Mouse (Mus musculus): ENCODE measurements around the gene Lrba. TPM values are rescaled to one million over a fixed set of nuclear protein-coding genes. Genes with fewer than 3 reads are reported as not detected.

Lrba gene
- 2.6 and 2.9 TPM in 2 replicates for polyA plus RNA-seq (2015; fragmentation: Nextera tagmentation; extraction: Ambion mirVana)

DNA sequence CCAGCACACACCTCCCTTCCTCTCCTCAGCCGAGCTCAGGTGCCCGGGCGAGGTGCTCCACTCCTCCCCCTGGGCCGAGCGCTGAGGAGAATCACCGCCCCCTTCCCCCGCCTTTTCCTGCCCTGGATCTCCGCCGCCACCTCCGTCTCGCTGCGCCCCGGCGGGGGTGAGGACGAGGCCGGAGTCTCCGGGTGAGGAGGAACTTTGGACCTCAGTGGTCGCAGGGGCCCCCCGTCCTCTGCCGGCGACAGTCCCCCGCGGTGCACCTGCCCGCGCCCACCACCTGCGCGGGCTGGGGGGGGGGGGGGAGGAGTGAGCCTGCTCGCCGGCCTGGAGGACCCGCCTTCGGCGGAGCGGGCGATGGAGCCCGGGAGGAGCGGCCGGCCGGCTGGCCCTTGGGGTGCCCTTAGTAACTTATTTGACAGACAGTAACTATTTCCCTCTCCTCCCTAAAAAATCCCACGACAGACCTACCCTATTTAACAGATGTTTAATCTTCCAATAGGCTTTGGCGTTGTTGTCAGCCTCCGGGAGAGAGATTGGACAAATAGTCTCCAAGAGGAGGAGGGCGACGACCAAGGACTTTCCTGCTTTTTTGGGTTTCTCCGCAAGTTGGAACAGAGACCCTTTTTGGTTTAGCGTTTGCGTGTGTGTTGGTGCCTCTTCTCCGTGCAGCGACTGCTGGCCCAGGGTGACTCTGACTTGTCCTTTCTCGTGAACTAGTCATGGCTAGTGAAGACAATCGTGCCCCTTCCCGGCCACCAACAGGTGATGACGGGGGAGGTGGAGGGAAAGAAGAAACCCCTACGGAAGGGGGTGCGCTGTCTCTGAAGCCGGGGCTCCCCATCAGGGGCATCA is at the start of gene Lrba:
Gene Lrba (plus strand): TSS at position 117 of the 858 bp plus-strand sequence.
- under 1% methylated on average over 41 of the region's 55 CpGs for WGBS
- peak within 1 kb of the TSS; percentile 89 for H3K4me2 ChIP-seq (replicated peaks; ENCODE audit: low read depth)
- no peaks in the 10 kb centered on the region for H3K27me3 ChIP-seq (ENCODE audit: control insufficient read depth, insufficient read depth, low read length)
- H3K9ac ChIP-seq (ENCODE audit: low read length): peak within 1 kb of the TSS; percentile 94
- peak within 1 kb of the TSS; percentile 90 for H3K4me3 ChIP-seq (ENCODE audit: low read depth, low read length)
- H3K36me3 ChIP-seq (ENCODE audit: control insufficient read depth, insufficient read depth, low read length): no peaks in the 10 kb centered on the region
- no peak for TF ChIP-seq CTCF (IDR thresholded peaks at IDR 0.05; ENCODE audit: low read depth)
- TF ChIP-seq EP300 (optimal IDR thresholded peaks at IDR 0.05): no peak
- DNase-seq (ENCODE audit: low spot score) (peak; percentile 91), ATAC-seq (ENCODE audit: low FRiP score, low TSS enrichment) (peak; percentile 92)
- H3K27ac ChIP-seq (replicated peaks): peak within 1 kb of the TSS; percentile 97
- H3K4me1 ChIP-seq (replicated peaks; ENCODE audit: control insufficient read depth, insufficient read depth): no peaks in the 10 kb centered on the region
- H3K9me3 ChIP-seq (ENCODE audit: control insufficient read depth, low read length): no peaks in the 10 kb centered on the region

GRCm38 (mm10) chr3:86179714-86180113 is 44.8 kb upstream of the Lrba start:
- DNase-seq (ENCODE audit: low spot score) (no peak), ATAC-seq (ENCODE audit: low FRiP score, low TSS enrichment) (no peak)
- Histone ChIP-seq H3K27me3 (ENCODE audit: control insufficient read depth, insufficient read depth, low read length) (no peaks in the 10 kb centered on the region), H3K27ac (replicated peaks) (no peak overlapping the region), H3K9me3 (ENCODE audit: control insufficient read depth, low read length) (no peaks in the 10 kb centered on the region), H3K36me3 (ENCODE audit: control insufficient read depth, insufficient read depth, low read length) (no peaks in the 10 kb centered on the region), H3K4me2 (replicated peaks; ENCODE audit: low read depth) (no peak overlapping the region), H3K4me1 (replicated peaks; ENCODE audit: control insufficient read depth, insufficient read depth) (no peaks in the 10 kb centered on the region), H3K9ac (ENCODE audit: low read length) (no peak overlapping the region), H3K4me3 (ENCODE audit: low read depth, low read length) (no peak overlapping the region)
- TF ChIP-seq CTCF (IDR thresholded peaks at IDR 0.05; ENCODE audit: low read depth) (no peak), EP300 (optimal IDR thresholded peaks at IDR 0.05) (no peak)
- 72% methylated on average over 7 of the region's 7 CpGs for WGBS

DNA sequence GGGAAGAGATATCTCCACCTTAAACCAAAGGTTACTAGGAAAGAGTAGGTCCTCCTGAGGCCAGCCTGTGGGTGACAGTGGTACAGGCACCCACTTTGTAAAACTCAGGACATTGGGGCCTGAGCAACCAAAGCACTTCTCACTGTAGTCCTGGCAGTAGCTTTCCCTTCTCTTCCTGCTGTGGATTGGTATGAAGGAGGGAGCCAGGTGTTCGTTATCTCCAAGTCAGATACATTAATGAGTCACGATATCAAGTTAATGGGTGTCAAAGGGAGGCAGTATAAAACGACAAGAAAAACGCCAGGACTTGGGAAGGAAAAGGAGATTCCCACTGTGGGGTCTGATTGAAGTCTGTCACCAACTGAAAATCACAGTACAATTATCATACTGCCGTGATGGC is 43.4 kb upstream of the Lrba start:
- H3K9ac ChIP-seq (ENCODE audit: low read length): no peak overlapping the region
- TF ChIP-seq EP300 (optimal IDR thresholded peaks at IDR 0.05): no peak
- TF ChIP-seq CTCF (IDR thresholded peaks at IDR 0.05; ENCODE audit: low read depth): no peak
- no peak overlapping the region for H3K4me3 ChIP-seq (ENCODE audit: low read depth, low read length)
- WGBS: 55% methylated on average over 5 of the region's 5 CpGs
- no peaks in the 10 kb centered on the region for H3K9me3 ChIP-seq (ENCODE audit: control insufficient read depth, low read length)
- no peaks in the 10 kb centered on the region for H3K36me3 ChIP-seq (ENCODE audit: control insufficient read depth, insufficient read depth, low read length)
- no peaks in the 10 kb centered on the region for H3K27me3 ChIP-seq (ENCODE audit: control insufficient read depth, insufficient read depth, low read length)
- no peak overlapping the region for H3K4me2 ChIP-seq (replicated peaks; ENCODE audit: low read depth)
- H3K27ac ChIP-seq (replicated peaks): no peak overlapping the region
- peak; percentile 64; the same call in 1 of the 2 replicates for ATAC-seq (ENCODE audit: low FRiP score, low TSS enrichment)
- no peak for DNase-seq (ENCODE audit: low spot score)
- no peaks in the 10 kb centered on the region for H3K4me1 ChIP-seq (replicated peaks; ENCODE audit: control insufficient read depth, insufficient read depth)

DNA sequence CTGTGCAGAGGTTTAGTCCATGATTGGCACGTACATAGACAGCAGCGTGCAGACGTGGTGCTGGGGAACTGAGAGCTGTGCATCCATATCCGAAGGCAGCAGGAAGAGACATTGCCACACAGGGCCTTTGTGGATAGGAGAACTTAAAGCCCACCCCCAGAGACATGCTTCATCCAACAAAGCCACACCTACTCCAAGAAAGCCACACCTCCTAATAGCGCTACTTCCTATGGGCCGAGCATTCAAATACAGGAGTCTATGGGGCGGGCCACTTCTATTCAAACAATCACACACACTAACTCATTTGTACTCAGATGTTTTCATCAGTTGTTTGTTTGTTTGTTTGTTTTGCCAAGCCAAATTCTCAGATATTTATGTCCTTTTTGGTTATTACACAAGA is 39.9 kb upstream of the Lrba start:
- Histone ChIP-seq H3K9me3 (ENCODE audit: control insufficient read depth, low read length) (no peaks in the 10 kb centered on the region), H3K4me1 (replicated peaks; ENCODE audit: control insufficient read depth, insufficient read depth) (no peaks in the 10 kb centered on the region), H3K4me2 (replicated peaks; ENCODE audit: low read depth) (no peak overlapping the region), H3K27me3 (ENCODE audit: control insufficient read depth, insufficient read depth, low read length) (no peaks in the 10 kb centered on the region), H3K4me3 (ENCODE audit: low read depth, low read length) (no peak overlapping the region), H3K36me3 (ENCODE audit: control insufficient read depth, insufficient read depth, low read length) (no peaks in the 10 kb centered on the region), H3K9ac (ENCODE audit: low read length) (no peak overlapping the region), H3K27ac (replicated peaks) (no peak overlapping the region)
- DNase-seq (ENCODE audit: low spot score): no peak
- WGBS: 89% methylated on average over 7 of the region's 7 CpGs
- TF ChIP-seq EP300 (optimal IDR thresholded peaks at IDR 0.05) (no peak), CTCF (IDR thresholded peaks at IDR 0.05; ENCODE audit: low read depth) (no peak)
- no peak for ATAC-seq (ENCODE audit: low FRiP score, low TSS enrichment)

GRCm38 (mm10) chr3:86187736-86188389 is 36.6 kb upstream of the Lrba start:
- Histone ChIP-seq H3K9me3 (ENCODE audit: control insufficient read depth, low read length) (no peaks in the 10 kb centered on the region), H3K9ac (ENCODE audit: low read length) (no peak overlapping the region), H3K4me3 (ENCODE audit: low read depth, low read length) (no peak overlapping the region), H3K27ac (replicated peaks) (no peak overlapping the region), H3K4me1 (replicated peaks; ENCODE audit: control insufficient read depth, insufficient read depth) (no peaks in the 10 kb centered on the region), H3K27me3 (ENCODE audit: control insufficient read depth, insufficient read depth, low read length) (no peaks in the 10 kb centered on the region), H3K4me2 (replicated peaks; ENCODE audit: low read depth) (no peak overlapping the region), H3K36me3 (ENCODE audit: control insufficient read depth, insufficient read depth, low read length) (no peaks in the 10 kb centered on the region)
- TF ChIP-seq EP300 (optimal IDR thresholded peaks at IDR 0.05) (no peak), CTCF (IDR thresholded peaks at IDR 0.05; ENCODE audit: low read depth) (no peak)
- DNase-seq (ENCODE audit: low spot score) (no peak), ATAC-seq (ENCODE audit: low FRiP score, low TSS enrichment) (no peak)
- 56% methylated on average over 5 of the region's 5 CpGs for WGBS

DNA sequence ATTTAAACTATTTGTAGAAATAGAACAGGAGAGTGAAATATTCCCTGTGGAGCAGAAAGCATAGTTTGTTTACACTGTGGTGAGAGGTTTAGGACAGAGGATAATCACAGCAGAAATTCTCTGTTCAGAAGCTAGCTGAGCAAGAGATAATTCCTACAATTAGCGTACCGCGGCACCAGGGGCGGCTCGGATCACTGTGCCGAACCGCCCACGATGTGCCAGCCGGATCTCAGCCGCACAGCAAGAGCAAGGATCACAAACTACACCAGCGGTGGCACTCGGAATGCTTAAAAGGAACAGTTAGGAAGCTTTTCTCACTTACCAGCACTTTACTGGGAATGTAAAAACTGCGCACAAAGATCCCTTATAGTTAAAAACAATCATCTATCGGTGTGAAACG is 28.5 kb upstream of the Lrba start:
- DNase-seq (ENCODE audit: low spot score): no peak
- TF ChIP-seq EP300 (optimal IDR thresholded peaks at IDR 0.05): no peak
- no peak for TF ChIP-seq CTCF (IDR thresholded peaks at IDR 0.05; ENCODE audit: low read depth)
- no peak overlapping the region; the same call in 1 of the 2 replicates for H3K4me2 ChIP-seq (replicated peaks; ENCODE audit: low read depth)
- no peaks in the 10 kb centered on the region for H3K27me3 ChIP-seq (ENCODE audit: control insufficient read depth, insufficient read depth, low read length)
- ATAC-seq (ENCODE audit: low FRiP score, low TSS enrichment): no peak
- 42% methylated on average over 15 of the region's 15 CpGs for WGBS
- H3K9me3 ChIP-seq (ENCODE audit: control insufficient read depth, low read length): no peaks in the 10 kb centered on the region
- no peaks in the 10 kb centered on the region for H3K4me1 ChIP-seq (replicated peaks; ENCODE audit: control insufficient read depth, insufficient read depth)
- H3K27ac ChIP-seq (replicated peaks): no peak overlapping the region
- no peak overlapping the region for H3K9ac ChIP-seq (ENCODE audit: low read length)
- H3K4me3 ChIP-seq (ENCODE audit: low read depth, low read length): no peak overlapping the region
- no peaks in the 10 kb centered on the region for H3K36me3 ChIP-seq (ENCODE audit: control insufficient read depth, insufficient read depth, low read length)
